Mouse (Mus musculus) liver, postnatal 0 days (tissue): ENCODE measurements around the gene Entr1.

ENCODE experiments used
- CTCF ChIP-seq: sonication (generic); IDR thresholded peaks from 2 replicates; pipeline ENCODE4 v1.5.1; 2016; ENCODE audit warnings: antibody characterized with exemption, low read depth
- EP300 ChIP-seq: IDR thresholded peaks from 2 replicates; pipeline ENCODE4 v1.6.1; 2016; ENCODE audit warnings: antibody characterized with exemption, low read depth, mild to moderate bottlenecking

DNA sequence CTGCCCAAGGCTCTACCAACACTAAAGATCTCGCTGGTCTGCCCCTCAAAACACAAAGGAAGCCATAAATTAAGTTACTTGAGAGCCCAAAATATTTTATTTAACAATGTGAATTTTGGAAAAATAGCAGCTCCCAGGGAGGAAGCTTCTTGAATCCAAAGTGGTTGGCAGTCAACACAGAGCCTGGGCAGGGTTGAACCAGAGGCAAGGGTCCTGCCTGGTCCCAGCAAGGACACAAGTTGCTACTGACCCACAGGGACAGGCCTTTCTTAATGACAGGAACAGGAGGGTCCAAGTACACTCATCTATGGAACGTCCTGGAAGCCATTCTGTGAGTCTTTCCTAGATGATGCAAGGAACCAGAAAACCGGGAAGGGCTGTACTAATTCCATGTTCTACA lies 20.2 kb upstream of the Entr1 start:
- TF ChIP-seq CTCF (no peak), EP300 (no peak)
